Mouse (Mus musculus): ENCODE data around the gene Coro2b.

Coro2b gene

DNA sequence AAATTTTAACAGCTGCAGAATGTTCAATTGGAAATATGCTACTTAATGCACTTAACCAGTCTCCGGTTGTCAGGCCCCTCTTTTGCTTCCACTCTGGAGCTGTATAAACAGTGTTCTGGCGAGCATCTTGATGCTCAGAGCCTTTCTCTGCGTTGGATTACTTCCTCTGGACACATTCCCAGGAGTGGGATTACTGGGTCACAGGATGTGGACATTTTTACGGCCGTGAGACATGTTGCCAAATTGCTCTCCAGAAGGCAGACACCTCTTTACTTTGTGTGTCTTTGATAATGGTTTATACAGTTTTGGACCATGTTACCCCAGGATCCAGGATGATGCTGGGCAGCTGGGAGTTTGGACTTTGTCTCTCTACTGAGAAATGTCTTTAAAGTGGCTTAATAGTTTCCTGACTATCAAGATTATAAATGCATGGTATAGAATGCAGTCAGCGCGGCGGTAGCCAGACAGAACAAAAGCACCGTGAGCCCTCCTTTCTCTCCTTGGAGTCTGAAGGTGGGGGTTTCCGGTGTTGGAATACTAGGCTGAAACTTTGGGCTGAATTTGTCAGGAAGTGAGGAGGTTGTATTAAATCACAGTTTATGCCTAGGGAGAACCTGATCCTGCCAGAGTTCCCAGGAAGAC is 23.2 kb downstream of the Coro2b start:
- DNase-seq (ENCODE audit: low spot score in 2 of 2), result no peak

DNA sequence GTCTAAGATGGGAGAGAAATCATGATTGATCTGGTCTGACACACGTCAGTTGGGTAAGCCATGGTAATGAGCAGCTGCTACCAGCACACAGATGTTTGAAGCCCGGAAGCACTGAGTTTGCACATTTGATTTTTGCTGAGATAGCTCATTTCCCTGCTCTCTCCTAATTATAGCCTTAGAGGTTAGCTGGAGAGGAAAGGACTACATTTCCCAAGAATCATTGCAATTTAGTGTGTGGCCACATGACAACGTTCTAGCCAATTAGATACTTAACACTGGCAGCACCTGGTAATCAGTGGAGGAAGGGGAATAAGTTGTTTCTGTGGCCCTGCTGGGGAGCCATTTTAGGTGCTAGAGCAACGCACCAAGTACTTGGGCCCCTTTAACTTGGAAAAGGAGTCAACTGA is 26.3 kb downstream of the Coro2b start:
- no peak for DNase-seq (ENCODE audit: low spot score in 2 of 2)

DNA sequence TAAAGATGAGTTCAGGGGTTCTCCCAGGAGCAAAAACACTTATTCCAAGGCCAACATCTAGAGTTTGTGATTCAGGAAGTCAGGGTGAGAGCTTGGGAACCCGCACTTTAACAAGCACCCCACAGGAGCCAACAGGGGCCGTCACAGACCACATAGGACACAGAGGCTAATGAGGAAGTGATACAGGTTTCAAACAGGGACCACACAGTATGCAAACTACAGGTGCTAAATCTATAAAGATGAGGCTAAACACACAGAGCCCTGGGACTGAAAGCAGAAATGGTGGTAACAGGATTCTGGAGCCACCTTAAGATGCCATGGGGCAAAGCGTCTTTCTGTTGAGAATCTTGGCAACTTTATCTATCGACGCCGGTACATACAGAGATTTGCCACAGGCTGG is 27.2 kb downstream of the Coro2b start:
- no peak for DNase-seq (ENCODE audit: low spot score in 2 of 2)

DNA sequence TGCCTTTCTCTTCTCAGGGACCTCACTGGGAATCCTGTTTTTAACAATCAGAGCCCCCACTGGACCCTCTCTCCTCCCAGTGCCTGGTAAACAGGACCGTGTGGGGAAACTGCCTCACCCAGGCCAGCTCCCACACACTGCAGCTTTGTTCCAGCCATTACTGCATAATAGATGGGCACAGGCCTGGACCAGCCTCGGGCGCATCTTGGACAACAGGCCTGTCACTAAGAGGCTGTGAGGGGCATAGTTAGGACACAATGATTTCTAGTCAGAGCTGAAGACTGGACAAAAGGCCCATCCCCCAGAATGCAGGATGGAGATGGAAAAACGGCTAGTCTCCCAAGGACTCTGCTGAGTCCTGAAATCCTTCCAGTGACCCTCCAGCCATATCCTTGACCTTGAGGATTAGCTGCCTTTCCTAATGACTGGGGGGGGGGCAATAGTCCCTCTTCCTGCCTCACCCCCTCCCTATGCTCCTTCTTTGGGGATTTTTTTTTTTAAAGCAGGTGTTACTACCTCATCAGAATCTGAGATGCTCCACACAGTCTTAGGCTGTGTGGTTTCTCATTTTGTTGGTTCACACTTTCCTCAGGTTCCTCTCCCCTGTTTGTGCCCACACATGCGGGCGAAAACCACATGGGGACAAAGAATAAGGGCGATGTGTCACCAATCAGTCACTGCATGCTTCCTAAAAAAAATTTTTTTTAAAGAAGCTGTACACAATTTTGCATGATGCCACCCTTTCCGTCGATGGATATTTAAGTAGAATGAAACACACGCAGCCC is 27.9 kb downstream of the Coro2b start:
- DNase-seq (ENCODE audit: low spot score in 2 of 2), result no peak

DNA sequence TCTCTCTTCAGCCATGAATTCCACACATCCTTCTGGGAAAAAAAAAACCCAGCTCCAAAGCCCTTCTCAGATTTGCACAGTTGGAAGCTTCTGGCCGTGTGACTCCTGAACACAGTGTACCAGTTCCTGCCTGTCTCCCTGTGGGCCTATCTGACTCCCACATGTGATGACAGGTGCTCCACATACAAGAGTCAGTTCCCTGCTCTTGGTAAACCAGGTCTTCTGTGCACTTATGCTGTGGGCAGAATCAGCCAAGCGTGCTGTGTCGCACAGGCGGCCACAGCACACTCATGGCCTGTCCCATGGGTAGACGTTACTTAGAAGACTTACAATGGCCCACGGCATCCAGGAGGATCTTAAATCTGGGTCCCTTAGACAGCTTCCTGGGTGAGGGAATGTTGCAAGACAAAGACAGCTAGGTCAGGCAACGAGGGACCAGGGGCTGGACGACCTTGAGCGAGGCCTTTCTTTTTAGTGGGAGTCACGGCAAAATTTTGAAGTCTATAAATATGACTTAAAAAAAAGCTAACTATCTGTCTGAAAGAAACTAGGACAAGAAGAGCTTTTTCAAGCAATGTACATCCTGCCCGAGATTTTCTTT is 30.3 kb downstream of the Coro2b start:
- DNase-seq (ENCODE audit: low spot score in 2 of 2), result no peak

DNA sequence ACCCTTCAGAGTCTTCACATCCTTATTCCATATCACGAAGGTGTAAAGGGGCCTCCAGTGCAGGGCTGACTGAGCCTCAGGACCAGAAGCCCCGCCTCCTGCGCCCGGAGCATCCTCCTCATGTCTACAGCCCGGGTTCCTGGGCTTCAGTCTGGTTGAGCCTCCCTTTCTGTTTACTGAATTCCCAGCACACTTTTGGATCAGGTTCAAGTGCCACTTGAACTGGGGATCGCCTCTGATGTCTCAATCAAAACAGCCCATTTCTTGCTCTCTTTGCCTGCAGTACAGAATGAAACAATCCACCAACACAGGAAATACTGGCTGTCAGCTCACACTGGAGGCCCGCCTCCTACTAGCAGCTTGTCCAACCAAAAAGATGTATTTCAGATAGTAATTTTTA is 32.7 kb downstream of the Coro2b start:
- no peak for DNase-seq (ENCODE audit: low spot score in 2 of 2)

DNA sequence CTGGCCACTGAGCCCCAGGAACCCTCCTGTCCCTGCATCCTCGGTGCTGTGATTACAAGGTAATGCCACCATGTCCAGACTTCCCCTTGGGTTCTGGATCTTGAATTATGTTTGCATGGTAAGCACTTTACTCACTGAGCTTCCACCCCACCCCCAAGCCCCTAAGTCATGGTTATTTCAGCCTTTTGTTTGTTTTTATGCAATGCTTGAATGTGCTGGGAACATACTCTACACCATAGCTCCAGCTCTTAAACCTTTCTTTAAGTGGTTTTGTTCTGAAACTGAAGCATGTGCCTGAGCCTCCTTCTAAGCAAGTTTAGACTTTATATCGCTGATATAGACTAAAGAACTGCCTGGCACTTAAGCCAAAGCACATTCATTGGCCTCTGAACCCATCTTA is 34.5 kb downstream of the Coro2b start:
- DNase-seq (ENCODE audit: low spot score in 2 of 2), result no peak

DNA sequence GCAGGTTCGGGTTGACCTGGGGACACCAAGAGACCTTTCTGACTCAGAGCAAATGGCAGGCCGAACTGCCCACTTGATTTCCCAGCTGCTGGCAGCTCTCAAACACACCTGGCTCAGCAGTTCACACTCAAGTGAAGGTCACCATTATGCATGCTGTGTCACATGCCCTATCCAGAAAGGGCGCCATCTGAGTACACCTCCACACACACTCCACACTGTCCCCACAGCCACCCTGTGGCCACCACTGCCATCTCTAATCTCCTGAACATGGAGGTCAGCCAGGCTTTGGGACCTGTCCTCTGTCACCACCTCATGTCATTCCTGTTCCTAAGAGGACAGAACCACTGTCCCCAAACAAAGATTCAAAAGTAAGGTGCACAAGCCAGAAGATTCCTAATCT is 35.3 kb downstream of the Coro2b start:
- DNase-seq (ENCODE audit: low spot score in 2 of 2), result no peak

DNA sequence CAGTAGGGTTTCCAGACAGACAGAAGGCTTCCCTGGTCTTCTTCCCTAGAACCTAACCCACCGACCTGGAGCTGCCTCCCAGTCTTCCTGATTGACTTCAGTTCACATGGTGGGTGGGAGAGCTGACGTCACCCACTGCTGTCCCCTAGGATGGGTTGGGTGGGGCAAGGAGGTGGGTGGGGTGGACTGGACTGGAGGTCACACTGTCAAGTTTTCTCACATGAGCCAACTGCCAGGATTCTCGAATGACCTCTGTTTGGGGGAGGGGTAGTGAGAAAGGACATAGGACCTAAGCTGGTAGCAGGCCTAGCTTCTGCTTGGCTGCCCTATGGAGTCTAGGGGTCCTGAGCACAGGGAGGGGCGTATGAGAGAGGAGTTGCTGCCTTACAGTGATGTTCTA is 36.8 kb downstream of the Coro2b start:
- DNase-seq (ENCODE audit: low spot score in 2 of 2), result no peak

DNA sequence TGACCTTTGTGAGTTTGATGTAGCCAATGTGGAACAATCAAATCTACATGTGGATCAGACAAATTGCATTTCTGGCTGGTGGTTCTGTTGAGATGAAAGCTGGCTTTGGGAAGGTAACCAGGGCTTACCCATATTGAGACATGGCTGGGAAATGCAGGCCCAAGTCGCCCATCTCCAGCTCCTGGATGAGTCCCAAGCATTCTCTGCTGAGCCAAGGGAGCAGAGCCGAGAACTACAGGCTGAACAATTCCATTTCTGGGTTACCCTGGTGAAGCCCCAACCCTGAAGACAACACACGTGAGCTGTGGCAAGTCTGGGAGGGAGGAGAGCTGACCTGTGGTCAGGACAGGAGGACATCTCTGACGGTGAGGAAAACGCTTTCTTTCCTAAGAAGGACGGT is 37.9 kb downstream of the Coro2b start:
- no peak for DNase-seq (ENCODE audit: low spot score in 2 of 2)

DNA sequence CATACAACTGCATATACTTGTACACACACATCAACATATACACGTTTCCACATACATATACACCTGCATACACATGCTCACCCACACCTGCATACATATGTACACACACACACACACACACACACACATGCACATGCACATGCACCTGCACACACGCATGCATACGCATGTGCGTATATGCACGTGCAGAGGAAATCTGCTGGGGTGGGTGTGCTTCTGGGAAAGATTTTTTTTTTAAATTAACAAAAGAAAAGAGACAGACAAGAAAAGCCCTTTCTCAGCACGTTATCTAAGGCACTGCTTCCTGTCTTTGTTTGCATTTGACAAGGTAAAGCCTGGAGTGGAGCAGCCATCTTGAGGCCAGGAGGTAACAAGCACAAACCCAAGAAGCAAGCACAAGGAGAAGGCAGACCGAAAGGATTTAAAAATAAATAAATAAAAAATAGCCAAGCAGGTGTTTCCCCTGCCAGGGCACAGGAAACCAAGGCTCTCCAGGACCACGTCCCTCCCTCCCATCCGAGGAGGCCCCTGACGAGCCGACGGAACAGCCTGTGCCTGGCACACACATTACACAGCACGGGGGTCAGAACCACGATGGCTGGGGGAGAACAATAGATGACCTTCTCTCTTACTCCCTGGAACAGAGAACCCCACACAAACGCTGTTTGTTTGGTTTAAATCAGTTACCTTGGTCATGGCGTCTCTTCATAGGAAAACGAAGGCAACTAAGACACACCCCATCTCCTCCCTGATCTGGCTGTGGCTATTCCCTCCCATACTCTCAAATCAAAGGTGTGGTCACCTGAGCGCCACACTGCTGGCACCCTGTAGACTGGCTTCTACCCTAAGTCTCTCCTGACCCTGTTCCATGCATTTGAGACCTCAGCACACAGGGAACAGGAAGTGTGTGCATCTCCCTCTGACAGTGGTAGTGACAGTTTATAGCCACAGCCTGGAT is 39.4 kb downstream of the Coro2b start:
- no peak for DNase-seq (ENCODE audit: low spot score in 2 of 2)

DNA sequence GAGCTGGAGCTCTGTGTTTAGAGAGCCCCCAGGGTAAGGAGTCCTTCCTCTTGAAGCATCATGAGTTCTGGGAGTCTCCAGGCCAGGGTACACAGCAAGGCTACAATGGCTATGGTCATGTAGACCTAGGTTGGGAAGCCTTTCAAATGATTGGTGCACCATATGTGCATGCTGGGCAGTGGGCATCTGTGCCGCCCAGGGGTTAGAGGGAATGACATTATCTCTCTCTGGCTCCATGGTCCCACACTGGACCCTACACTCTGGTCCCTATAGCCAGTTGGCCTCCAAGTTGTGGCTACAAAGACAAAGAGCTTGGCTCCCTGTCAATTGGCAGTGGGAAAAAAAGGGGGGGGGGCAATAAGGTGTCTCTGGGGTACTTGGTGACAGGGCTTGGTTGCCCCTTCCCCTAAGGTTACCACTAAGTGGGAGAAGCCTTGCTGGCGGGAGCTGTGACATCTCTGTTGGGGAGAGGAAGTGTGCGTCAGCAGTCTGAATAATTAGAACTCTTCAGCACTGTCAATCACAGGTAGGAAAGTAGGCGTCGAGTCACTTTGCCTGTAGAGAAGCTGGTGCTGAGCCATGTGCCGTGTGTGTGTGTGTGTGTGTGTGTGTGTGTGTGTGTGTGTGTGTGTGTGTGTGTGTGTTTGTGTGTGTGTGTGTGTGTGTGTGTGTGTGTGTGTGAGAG is 44.4 kb downstream of the Coro2b start:
- no peak for DNase-seq (ENCODE audit: low spot score in 2 of 2)

DNA sequence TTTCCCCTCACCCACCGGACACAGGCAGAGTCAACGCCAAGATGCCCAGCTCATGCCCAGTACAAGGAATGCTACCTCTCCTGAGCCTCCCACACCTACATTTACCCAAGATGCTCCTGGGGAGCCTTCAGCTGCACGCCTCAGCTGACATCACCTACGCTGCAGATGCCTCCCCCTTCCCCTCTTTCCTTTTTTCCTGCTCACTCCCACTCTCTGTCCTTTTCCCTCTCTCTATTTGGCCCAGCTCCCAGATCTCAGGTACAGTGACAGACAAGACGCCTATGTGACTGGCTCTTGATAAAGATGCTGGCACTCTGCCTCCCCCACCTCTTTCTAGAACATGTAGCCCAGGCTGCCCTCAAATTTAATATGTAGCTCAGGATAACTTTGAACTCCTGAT is 45.2 kb downstream of the Coro2b start:
- DNase-seq (ENCODE audit: low spot score in 2 of 2), result no peak

DNA sequence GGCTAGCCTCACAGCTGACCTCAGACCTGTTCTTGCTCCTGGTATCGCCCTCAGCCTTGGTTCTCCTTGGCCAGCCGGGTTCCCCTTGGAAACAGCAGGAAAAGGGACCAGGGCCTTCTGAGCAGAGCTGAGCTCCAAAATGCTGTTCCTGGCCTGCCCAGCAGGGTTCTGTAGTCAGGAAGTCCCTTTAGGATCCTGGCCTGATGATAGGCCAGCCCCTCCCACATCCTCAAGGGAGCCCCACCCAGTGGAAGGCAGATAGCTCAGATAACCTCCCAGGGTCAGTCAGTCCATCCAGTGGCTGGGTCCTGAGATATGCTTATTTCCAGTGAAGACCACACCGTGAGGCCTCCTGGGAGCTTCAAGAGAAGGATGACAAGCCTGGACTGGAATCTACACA is 45.7 kb downstream of the Coro2b start:
- DNase-seq (ENCODE audit: low spot score in 2 of 2), result no peak

DNA sequence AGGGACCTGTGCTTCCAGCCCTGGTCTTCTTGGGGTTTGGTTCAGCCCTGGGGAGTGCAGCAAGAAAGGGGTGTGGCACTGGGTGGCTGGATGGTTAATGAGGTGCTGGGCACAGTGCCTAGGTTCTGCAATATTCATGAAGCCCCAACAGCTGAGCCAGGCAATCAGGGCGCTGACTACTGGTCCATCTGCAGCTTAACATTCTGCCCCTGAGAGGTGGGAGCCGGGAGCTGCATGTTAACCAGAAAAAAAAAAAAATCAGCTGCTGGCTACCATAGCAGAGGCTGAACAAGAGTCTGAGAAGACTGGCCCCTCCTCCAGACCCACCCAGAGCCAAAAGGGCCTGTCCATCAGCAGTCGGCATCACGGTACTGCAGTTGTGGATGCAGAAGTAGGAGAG is 52.7 kb downstream of the Coro2b start:
- DNase-seq (ENCODE audit: low spot score in 2 of 2), result no peak

DNA sequence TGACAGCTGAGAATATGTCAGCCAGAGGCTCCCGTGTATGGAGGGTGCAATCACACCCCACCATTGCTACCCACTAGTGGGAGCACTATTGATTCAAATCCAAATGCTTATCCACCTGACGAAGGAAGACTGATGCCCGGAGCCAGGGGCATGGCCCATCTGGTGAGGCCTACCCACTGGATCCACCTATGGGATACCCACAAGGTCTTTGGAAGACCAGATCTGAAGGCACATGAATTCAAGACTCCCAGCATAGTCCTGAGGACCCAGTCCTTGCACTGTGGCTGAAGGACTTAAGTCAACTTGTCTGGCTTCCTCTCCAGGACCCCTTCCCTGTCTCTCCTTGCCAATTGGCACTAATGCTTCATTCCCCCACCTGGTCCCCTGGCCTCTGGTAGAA is 54.1 kb downstream of the Coro2b start:
- no peak for DNase-seq (ENCODE audit: low spot score in 2 of 2)

DNA sequence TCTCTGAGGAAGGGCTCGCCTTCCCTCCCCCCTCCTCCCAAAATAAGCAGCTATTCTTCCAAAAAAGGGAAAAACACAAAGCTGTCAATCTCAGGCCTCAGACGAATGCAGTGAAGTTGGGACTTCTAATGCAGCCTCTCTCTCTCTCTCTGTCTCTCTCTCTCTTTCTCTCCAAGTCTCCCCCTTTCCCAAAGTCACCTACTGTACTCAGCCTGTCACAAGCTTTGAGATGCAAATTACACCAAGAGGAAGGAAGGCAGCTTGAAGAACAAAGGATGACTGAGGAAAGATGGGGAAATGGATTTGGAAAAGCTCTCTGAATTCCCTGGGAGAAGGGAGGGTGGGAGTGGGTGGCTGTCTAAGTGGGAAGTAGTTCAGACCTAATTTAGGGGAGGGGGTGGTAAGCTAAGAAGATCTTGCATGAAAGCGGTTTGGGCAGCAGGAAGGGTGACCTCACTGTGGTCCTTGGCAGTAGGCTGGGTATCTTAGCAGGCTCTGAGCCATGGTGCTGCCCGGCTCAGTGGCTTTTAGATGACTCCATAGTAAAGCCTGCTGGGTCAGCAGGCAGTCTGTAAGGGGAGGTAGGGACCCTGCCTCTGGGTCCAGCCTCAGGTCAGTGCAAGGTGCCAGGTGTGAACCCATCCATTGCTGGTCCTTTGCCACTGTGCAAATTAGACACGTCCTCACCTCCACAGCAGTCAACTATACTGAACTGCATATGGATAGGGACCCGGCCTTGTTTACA is 55.8 kb downstream of the Coro2b start:
- no peak for DNase-seq (ENCODE audit: low spot score in 2 of 2)

DNA sequence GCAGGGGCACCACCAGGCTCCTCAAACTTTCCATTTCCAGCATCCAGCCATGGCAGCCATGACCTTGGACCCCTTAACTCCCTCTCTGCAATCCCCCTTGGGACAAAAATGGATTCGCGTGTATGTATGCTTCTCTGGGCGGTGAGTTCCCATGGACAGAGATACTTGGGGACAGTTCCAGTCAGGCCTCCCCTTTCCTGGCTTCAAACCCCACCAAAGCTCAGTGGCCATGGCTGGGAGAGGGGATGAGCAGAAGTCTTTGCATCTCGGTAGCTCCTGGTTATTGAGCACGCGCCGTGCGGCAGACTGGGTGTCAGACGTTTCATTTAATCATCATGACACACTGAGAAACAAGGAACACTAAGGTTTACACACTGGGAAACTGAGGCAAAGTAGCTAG is 56.7 kb downstream of the Coro2b start:
- DNase-seq (ENCODE audit: low spot score in 2 of 2), result no peak

DNA sequence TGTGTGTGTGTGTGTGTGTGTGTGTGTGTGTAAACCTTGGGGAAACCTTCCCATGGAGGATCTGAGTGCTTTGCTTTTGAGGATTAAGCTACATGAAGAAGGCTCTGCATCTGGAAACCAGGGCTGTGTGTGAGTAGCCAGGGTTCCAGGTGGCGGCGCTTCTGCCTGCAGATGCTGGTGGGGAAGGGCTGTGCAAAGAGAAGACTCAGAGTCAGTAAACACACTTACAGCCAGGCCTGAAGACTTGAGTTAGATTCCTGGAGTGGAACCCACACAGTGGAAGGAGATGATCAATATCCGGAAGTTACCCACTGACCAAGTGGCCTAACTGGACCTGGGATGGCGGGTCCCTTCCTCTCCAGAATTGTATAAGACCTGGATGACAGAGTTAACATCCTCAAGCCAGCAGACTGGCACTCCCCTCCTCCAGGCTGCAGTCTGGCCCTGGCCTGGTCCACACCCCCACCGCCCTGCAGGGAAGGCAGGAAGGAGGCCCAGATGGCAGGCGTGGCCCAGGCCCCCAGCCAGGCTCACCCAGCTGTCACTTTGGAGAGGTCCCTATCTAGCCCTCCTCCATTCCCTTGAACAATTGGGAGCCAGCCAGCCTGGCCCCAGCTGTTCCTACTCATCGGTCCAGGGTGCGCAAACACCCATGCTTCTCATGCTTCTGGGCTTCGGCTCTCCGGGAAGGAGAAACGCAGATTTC is 59.9 kb downstream of the Coro2b start:
- peak; percentile 65 to 72 for DNase-seq (ENCODE audit: low spot score in 2 of 2)

DNA sequence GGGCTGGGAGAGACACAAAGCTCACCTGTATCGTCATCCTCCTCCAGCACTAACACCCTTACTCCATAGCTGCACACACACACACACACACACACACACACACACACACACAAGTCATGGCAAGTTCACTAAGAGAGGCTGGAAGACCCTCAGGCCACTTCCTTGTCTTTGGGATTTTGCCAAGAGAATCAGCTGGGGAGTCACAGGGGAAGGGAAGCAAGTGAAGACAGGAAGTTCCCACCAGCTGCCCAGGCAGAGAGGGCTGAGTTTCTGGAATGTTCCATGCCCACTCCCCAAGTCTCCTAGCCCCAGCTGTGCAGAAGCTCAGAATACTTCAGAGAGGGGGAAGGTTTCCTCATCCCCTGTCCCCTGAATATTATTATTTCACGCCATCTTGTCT is 62.6 kb downstream of the Coro2b start:
- DNase-seq (ENCODE audit: low spot score in 2 of 2), result no peak
